Mouse (Mus musculus) urinary bladder, postnatal 4 days (tissue): ENCODE measurements around the gene Duox1.

Source experiments
- DNase-seq, 2 experiments: peaks; one replicate each; pipeline ENCODE4 v3.0.0; 2021 to 2022; ENCODE audit warnings: low spot score in 2 of 2

Gene Duox1

DNA sequence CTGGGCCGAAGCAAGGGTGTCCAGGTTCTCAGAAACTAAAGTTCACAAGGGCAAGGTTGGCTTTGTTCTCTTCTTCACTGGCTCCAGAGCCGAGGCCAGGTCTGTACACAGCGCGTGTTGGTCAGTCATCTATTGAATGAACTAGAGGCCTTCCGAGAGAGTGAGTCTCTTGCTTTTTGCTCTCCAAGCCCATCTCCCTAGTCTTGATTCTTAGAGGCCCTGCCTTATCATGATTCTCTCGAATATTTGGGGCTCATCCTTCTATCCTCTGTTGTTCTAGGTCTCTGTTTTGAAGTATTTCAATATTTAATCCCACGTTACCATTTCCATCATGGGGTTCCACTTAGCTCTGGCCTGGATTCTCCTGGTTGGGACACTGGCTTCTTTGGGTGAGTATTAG lies at the start of gene Duox1:
TSS of gene Duox1 (plus strand) at position 301 of the 400 bp plus-strand sequence.
- no peak for DNase-seq

DNA sequence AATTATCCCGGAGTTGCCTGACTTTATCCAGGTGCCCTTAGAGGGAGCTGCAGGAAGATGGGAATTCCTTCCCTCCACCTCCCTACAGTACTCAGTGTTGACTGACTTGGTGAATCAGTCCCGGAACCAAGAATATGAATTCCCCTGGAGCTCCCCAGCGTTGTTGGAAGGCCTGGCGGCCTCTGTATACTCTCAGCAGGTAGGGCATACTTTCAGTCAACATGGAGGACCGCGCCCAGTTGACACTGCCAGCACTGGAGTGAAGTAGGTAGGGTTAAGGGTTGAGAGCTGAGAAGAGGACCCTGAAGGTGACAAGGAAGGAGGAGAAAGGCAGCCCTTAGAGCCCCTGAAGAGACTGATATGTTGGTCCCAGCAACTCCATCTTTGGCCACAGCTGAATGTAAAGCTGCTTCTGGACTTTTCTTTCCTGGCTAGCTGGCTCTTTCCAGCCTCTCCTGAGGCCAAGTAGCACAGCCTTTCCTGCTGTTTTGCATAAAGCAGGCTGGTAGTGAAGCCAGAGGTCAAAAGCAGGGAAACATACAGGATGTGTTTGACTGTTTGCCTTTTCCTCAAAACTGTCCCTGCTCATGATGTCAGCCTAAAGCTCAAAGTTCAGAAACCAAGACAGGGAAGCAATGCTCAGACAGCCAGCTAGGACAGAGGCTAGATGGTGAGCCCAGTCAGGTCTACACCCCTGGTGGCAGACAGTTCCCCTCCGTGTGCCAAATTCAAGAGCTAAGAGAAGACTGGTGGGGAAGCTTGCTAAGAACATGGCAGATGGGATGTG lies 48.9 kb upstream of the Duox1 start:
- no peak for DNase-seq

GRCm38 (mm10) chr2:122278769-122279168 lies 36.7 kb upstream of the Duox1 start:
- DNase-seq = no peak

DNA sequence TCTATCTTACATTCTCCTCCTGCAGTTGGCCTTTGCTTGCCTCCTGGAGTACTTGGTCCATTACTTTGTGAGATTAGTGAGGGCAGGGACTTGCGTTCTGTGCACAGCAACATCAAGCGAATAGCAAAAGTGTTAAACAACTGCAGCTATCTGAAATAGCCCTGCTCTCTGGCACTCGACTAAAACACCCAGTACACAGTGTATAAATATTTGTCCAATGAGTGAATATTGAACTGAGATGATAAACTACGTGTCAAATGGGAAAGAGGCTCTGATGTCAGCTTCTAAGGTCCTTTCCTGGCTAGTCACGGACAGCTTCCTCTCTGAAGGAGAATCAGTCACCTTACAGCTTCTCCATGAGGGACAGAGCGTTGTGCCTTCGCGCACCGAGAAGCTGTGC lies 31.4 kb upstream of the Duox1 start:
- DNase-seq = no peak

GRCm38 (mm10) chr2:122286137-122286536 lies 29.3 kb upstream of the Duox1 start:
- DNase-seq = no peak

GRCm38 (mm10) chr2:122294916-122295315 lies 20.6 kb upstream of the Duox1 start:
- DNase-seq = no peak

- DNase-seq = no peak
Measured at GRCm38 (mm10) chr2:122297271-122298095, 18.0 kb upstream of the Duox1 start.

- DNase-seq = no peak
Measured at GRCm38 (mm10) chr2:122298096-122298499, 17.4 kb upstream of the Duox1 start, which contains the start of gene Duox2. TSS of gene Duox2 (minus strand) at chr2:122298449.

DNA sequence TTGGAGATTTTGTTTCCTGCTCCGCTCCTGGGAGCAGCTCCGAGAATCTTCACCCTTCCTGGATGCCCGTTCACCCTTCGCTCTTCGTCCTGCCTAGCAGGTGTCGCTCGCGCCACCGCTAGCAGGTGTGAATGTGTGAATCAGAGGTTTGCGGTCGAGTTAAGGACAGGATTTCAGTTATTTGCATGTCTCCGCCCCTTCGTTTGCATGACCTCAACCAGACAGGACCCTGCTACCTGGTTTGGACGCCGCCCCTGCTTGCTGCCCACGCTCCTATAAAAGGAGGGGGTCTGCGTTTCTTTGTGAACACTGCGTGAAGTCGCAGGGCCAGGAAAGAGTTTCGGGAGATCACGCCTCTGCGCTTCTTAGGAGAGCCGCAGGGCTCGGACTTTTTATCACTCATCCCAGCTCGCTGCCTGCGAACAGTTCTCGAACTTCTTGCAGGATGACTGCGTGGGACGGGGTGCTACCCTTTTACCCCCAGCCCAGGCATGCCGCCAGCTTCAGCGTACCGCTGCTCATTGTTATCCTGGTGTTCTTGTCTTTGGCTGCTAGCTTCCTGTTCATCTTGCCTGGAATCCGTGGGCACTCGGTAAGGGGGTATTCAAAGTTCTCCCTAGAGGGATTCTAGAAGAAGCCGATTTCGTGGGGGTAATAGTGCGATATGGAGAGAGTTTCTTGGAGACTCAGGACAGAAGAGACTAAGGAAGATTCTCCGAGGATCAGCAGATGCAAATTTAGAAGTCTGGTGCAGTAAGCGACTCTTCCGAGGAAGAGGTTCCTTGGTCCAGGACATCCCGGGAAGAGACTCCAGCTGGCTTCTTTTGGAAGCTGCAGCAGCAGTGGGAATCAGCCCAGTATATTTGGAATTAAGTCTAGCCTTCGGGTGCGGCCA lies 16.6 kb upstream of the Duox1 start, which contains the start of gene Duoxa2:
TSS of gene Duoxa2 (plus strand) at position 305 of the 895 bp plus-strand sequence.
- DNase-seq = no peak

DNA sequence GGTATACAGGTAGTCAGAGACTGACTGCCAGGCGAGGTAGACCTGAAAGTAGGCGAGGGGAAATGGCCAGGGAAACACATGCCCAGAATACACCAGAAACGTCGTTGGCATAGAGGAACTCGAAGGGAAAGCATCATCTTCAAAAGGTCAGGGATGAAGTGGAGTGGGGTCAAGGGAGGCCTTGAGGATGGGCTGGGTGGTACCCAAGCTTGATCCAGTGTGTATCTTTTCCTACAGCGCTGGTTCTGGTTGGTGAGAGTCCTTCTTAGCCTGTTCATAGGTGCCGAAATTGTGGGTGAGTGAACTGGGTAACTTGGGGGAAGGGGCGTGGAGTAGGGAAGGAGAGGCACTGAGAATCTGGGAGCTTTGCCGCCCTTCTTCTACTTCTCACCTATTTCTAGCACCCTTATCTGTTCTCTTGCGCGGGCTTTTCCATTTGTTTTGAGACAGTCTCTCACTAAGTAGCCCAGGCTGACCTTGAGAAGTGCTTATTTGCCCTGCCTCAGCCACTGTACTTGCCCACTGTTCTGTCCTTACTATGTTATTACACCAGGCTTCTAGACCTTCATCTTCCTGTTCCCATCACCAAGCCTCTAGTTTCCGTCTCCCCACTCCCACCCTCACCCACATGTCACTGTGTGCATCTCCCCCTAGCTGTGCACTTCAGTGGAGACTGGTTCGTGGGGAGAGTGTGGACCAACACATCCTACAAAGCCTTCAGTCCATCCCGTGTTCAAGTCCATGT lies 15.4 kb upstream of the Duox1 start:
- DNase-seq = no peak

GRCm38 (mm10) chr2:122300656-122301020 lies 14.8 kb upstream of the Duox1 start:
- DNase-seq = no peak

GRCm38 (mm10) chr2:122301081-122301920 lies 14.2 kb upstream of the Duox1 start:
- DNase-seq = no peak

DNA sequence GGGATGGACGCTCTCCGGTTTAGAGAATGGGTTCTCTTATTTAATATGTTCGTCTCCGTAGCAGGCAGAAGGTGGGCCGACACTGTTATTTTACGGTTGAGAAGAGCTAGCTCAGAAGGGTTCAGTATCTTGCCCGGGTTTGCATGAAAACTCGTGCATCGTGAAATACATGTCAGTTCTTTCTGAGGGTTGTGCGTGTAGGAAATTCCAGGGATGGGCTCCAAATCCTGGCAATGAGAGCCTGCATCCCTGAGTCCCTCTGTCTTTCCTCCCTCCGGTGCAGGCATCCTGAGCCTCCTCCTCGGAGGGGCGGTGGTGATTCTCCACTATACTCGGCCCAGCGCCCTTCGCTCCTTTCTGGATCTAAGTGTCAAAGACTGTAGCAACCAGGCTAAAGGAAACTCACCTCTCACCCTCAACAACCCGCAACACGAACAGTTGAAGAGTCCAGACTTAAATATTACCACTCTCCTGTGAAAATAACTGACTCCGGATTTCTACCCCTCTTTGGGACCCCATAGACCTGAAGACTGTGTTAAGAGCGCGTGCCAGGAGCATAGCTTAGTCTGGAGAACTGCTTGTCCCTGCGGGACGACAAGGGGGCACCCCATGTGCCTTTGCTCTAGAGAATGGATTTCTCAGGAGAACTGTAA lies 13.4 kb upstream of the Duox1 start:
- no peak for DNase-seq

- no peak for DNase-seq
Measured at GRCm38 (mm10) chr2:122302574-122303241, 12.8 kb upstream of the Duox1 start.

- no peak for DNase-seq
Measured at GRCm38 (mm10) chr2:122304544-122304943, 10.9 kb upstream of the Duox1 start.

DNA sequence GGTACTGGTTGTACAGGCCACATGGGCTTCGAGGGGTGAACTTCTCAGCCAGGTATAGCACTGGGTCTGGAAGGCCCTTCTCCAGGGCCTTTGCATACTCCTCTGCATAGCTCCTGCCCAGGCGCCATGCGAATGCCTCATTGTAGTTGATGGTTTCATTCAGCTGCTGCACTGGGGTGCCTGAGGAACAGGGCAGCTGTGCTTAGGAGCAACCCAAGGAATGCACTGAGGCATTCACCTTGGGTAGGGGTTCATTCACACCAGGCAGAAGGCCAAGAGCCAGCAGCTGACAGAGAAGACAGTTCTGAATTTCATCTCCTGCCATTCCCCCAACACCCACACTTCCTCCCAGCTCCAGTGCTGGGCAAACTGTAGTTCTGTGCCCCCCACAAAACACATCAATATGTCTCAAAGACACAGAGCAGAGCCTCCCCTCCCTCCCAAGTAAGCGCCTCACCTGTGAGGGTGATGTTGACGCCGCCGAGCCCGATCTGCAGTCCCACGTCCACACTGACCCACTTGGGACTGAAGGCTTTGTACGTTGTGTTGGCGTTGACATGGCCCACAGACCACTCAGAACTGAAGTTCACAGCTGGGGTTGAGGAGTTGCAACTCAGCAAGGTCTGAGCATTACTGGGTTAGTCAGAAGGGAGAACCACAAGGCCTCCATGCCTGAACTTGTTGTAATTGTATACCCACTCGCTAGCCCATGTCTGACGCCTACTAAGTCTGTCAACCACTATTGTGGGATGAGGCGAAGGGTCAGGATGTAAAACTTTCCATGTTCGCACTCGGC lies 10.2 kb upstream of the Duox1 start:
- DNase-seq = no peak

DNA sequence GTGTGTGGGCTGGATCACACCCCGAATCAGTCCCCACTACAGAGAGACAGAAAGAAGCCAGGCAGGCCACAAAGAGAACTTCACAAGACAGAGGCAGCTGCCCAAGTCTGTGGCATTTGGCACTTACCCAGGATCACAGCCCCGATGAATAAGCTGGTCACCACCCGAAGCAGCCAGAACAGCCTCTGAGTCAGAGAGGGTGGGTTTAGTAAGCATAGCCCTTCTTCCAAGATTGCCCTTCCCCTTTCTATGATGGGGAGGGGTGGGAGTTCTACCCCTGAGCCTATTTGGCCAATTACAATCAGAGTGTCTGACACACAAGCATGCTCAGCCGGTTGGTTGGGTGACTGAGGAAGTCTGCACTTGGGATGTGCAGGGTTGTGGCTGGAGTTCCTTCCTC lies 9.3 kb upstream of the Duox1 start:
- no peak for DNase-seq

- no peak for DNase-seq
Measured at GRCm38 (mm10) chr2:122309647-122310046, 5.8 kb upstream of the Duox1 start.
